8 mouse cellular contexts compared by ENCODE assay signal in genomic region chr7:122969231-122970032, GRCm38 (mm10). TPM values are rescaled to one million over a fixed set of nuclear protein-coding genes. Genes with fewer than 3 reads are reported as not detected.
DNase-seq lines count a peak whose midpoint lies in the region; ATAC-seq and TF ChIP-seq lines count a peak whose summit lies in the region.

No protein-coding gene starts in this region.

- peak; percentile 98 for DNase-seq in CD4-positive, CD25-positive, alpha-beta regulatory T cell, adult 2 months (ENCODE audit: low read depth, low spot score)
- peak; percentile 78 for DNase-seq in fibroblast of lung, adult 2 months (ENCODE audit: low read depth)
- peak; percentile 94 to 96 for DNase-seq in kidney, postnatal 25 days
- DNase-seq in liver, embryonic 14.5 days (ENCODE audit: low read depth in 3 of 3, low spot score in 3 of 3): peak; percentile 84 to 87 (median 87)
- peak; percentile 99 for DNase-seq in neural tube, embryonic 11.5 days (ENCODE audit: low spot score)
- peak; percentile 94 for DNase-seq in stomach, postnatal 0 days (ENCODE audit: low spot score)

- peak overlapping the region; percentile 99 for H3K4me3 ChIP-seq in brown adipose tissue, adult 24 weeks (ENCODE audit: insufficient read depth, low read depth, low read length)
- H3K4me3 ChIP-seq in heart, embryonic 15.5 days: peak overlapping the region; percentile 89
- peak overlapping the region; percentile 76 to 84 for H3K4me3 ChIP-seq in liver, embryonic 14.5 days (ENCODE audit: insufficient read depth in 1 of 2, low read depth in 2 of 2, low read length in 2 of 2)
- peak overlapping the region; percentile 99 for H3K4me3 ChIP-seq in neural tube, embryonic 11.5 days (ENCODE audit: low read depth, low read length)
- peak overlapping the region; percentile 98 for H3K4me3 ChIP-seq in stomach, postnatal 0 days (ENCODE audit: low read depth, low read length)

- H3K36me3 ChIP-seq in heart, embryonic 15.5 days: peaks cover 5% of the 10 kb centered on the region
- H3K36me3 ChIP-seq in liver, embryonic 14.5 days (replicated peaks; ENCODE audit: control insufficient read depth, insufficient read depth, low read depth): peaks cover 2% of the 10 kb centered on the region; the same call in 1 of the 2 replicates
- H3K36me3 ChIP-seq in neural tube, embryonic 11.5 days (ENCODE audit: control insufficient read depth, insufficient read depth, low read length): peaks cover 3% of the 10 kb centered on the region; the same call in 1 of the 2 replicates
- H3K36me3 ChIP-seq in stomach, postnatal 0 days (ENCODE audit: control insufficient read depth, insufficient read depth, low read length): no peaks in the 10 kb centered on the region

- peaks cover 7% of the 10 kb centered on the region for H3K4me1 ChIP-seq in brown adipose tissue, adult 24 weeks (ENCODE audit: control insufficient read depth, insufficient read depth, insufficient read length, low read length)
- H3K4me1 ChIP-seq in heart, embryonic 15.5 days (replicated peaks): peaks cover 25% of the 10 kb centered on the region
- peaks cover 15% of the 10 kb centered on the region in 2 experiments for H3K4me1 ChIP-seq in liver, embryonic 14.5 days (replicated peaks; ENCODE audit: control insufficient read depth in 2 of 2, insufficient read depth in 2 of 2, low read length in 1 of 2)
- peaks cover 13% of the 10 kb centered on the region for H3K4me1 ChIP-seq in neural tube, embryonic 11.5 days (ENCODE audit: control insufficient read depth, insufficient read depth, low read length)
- peaks cover 3% of the 10 kb centered on the region; the same call in 1 of the 2 replicates for H3K4me1 ChIP-seq in stomach, postnatal 0 days (replicated peaks; ENCODE audit: control insufficient read depth, insufficient read depth)

- peak; percentile 98 for ATAC-seq in heart, embryonic 15.5 days (replicated peaks; ENCODE audit: insufficient number of reproducible peaks, insufficient read depth, low FRiP score, low read depth)
- ATAC-seq in liver, embryonic 14.5 days (ENCODE audit: insufficient read depth): peak; percentile 96
- peak; percentile 99 for ATAC-seq in neural tube, embryonic 11.5 days (ENCODE audit: insufficient read depth, low FRiP score, low TSS enrichment)
- peak; percentile 97 for ATAC-seq in stomach, postnatal 0 days (ENCODE audit: low FRiP score, low TSS enrichment)

- no peaks in the 10 kb centered on the region for H3K9me3 ChIP-seq in heart, embryonic 15.5 days (replicated peaks)
- no peaks in the 10 kb centered on the region for H3K9me3 ChIP-seq in liver, embryonic 14.5 days (ENCODE audit: control insufficient read depth, low read length)
- no peaks in the 10 kb centered on the region for H3K9me3 ChIP-seq in neural tube, embryonic 11.5 days (ENCODE audit: control insufficient read depth, low read length)
- H3K9me3 ChIP-seq in stomach, postnatal 0 days (ENCODE audit: control insufficient read depth, low read length): no peaks in the 10 kb centered on the region

- TF ChIP-seq CTCF in liver, embryonic 14.5 days (IDR thresholded peaks at IDR 0.05; ENCODE audit: low read depth): peak; percentile 38; the same call in 1 of the 2 replicates
- TF ChIP-seq CTCF in stomach, postnatal 0 days (IDR thresholded peaks at IDR 0.05; ENCODE audit: low read depth): peak; percentile 56

- H3K27ac ChIP-seq in brown adipose tissue, adult 24 weeks (replicated peaks; ENCODE audit: low read depth, low read length): peak overlapping the region; percentile 95
- peak overlapping the region; percentile 94 for H3K27ac ChIP-seq in heart, embryonic 15.5 days
- peak overlapping the region; percentile 71 for H3K27ac ChIP-seq in liver, embryonic 14.5 days
- peak overlapping the region; percentile 87 for H3K27ac ChIP-seq in neural tube, embryonic 11.5 days (ENCODE audit: low read depth, low read length)
- H3K27ac ChIP-seq in stomach, postnatal 0 days (replicated peaks): peak overlapping the region; percentile 97

- H3K27me3 ChIP-seq in heart, embryonic 15.5 days: no peaks in the 10 kb centered on the region
- no peaks in the 10 kb centered on the region for H3K27me3 ChIP-seq in liver, embryonic 14.5 days (ENCODE audit: control insufficient read depth, insufficient read depth, low read length)
- H3K27me3 ChIP-seq in neural tube, embryonic 11.5 days (ENCODE audit: control insufficient read depth, insufficient read depth, low read length): no peaks in the 10 kb centered on the region
- H3K27me3 ChIP-seq in stomach, postnatal 0 days (ENCODE audit: control insufficient read depth, insufficient read depth, low read length): no peaks in the 10 kb centered on the region

- no peak for TF ChIP-seq EP300 in liver, embryonic 14.5 days (IDR thresholded peaks at IDR 0.05; ENCODE audit: low read depth)
- no peak for TF ChIP-seq EP300 in stomach, postnatal 0 days (optimal IDR thresholded peaks at IDR 0.05)

- under 1% methylated on average over 61 of the region's 62 CpGs for WGBS in heart, embryonic 15.5 days
- 1% methylated on average over 55 of the region's 62 CpGs for WGBS in liver, embryonic 14.5 days (ENCODE audit: insufficient replicate concordance)
- WGBS in neural tube, embryonic 11.5 days: 2% methylated on average over 62 of the region's 62 CpGs
- WGBS in stomach, postnatal 0 days: under 1% methylated on average over 61 of the region's 62 CpGs

- H3K9ac ChIP-seq in heart, embryonic 15.5 days: peak overlapping the region; percentile 100
- peak overlapping the region; percentile 96 for H3K9ac ChIP-seq in liver, embryonic 14.5 days (replicated peaks)
- H3K9ac ChIP-seq in neural tube, embryonic 11.5 days (ENCODE audit: low read length): peak overlapping the region; percentile 100
- peak overlapping the region; percentile 100 for H3K9ac ChIP-seq in stomach, postnatal 0 days (ENCODE audit: low read length)

- peak overlapping the region; percentile 86 for H3K4me2 ChIP-seq in heart, embryonic 15.5 days
- peak overlapping the region; percentile 93 for H3K4me2 ChIP-seq in liver, embryonic 14.5 days (ENCODE audit: low read depth)
- peak overlapping the region; percentile 93 for H3K4me2 ChIP-seq in neural tube, embryonic 11.5 days (ENCODE audit: low read depth)
- peak overlapping the region; percentile 73 for H3K4me2 ChIP-seq in stomach, postnatal 0 days (replicated peaks; ENCODE audit: low read depth)

RNA-seq across cellular contexts. Expression of gene Rbbp6, which starts 3.9 kb away (rescaled TPM):
- polyA plus RNA-seq in brown adipose tissue, adult 24 weeks (2012; ENCODE audit: insufficient read depth, insufficient read length, missing spikeins): 18.3 and 30.6 TPM in 2 replicates
- polyA plus RNA-seq in heart, embryonic 15.5 days (2015; fragmentation: Nextera tagmentation; extraction: Ambion mirVana): 16.6 and 17.2 TPM in 2 replicates
- 8.1 and 14.6 TPM in 2 replicates for polyA plus RNA-seq in liver, embryonic 14.5 days (2012; rRNA removed)
- 9.5 and 9.8 TPM in 2 replicates for polyA plus RNA-seq in liver, embryonic 14.5 days (2014; fragmentation: Nextera tagmentation; extraction: Ambion mirVana)
- 28.7 and 34.0 TPM in 2 replicates for polyA plus RNA-seq in neural tube, embryonic 11.5 days (2014; fragmentation: Nextera tagmentation; extraction: Ambion mirVana)
- polyA plus RNA-seq in stomach, postnatal 0 days (2015; fragmentation: Nextera tagmentation; extraction: Ambion mirVana): 12.8 and 13.3 TPM in 2 replicates

Comparison
In these comparisons a context has a peak if more than half of its experiments do, and no peak if none do; other contexts are left out.
1. Peak in every context shown above with its lines: DNase-seq, ATAC-seq, H3K4me3 ChIP-seq and H3K27ac ChIP-seq.